Mouse (Mus musculus): ENCODE measurements around the gene Tph2. TPM values are rescaled to one million over a fixed set of nuclear protein-coding genes. Genes with fewer than 3 reads are reported as not detected.

The Tph2 gene
- total RNA-seq, 1 experiment from 2014 or later: not detected

DNA sequence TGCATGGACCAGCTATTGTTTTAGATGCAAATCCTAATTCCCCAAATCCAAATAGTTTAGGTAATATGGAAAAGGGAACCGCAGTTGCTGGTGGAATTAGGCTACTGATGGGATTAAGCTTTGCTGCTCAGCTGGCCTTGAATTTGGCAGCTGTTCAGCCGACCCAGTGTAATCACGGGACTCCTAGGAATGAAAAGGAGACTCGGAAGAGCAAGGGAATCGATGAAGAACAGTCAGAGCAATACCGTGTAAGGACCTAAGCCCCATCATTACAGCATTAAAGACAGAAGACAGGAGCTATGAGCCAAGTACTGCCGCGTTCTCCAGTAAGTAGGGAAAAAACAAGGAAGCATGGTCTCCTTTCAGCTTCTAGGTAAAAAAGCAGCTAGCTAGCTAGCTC is 134.6 kb downstream of the Tph2 start:
- no peak for ATAC-seq (ENCODE audit: extremely low read depth, insufficient number of reproducible peaks, low FRiP score, poor library complexity, severe bottlenecking)

DNA sequence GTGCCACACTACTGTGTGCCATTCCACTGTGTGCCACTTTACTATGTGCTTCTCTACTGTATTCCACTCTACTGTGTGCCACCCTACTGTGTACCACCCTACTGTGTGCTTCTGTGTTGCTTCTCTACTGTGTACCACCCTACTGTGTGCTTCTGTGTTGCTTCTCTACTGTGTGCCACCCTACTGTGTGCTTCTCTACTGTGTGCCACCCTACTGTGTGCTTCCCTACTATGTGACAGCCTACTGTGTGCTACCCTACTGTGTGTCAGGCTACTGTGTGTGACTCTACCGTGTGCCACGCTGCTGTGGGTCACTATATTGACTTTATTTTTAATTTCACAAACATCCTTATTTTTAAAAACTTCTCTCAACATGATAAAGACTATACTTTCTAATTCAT is 136.3 kb downstream of the Tph2 start:
- no peak for ATAC-seq (ENCODE audit: extremely low read depth, insufficient number of reproducible peaks, low FRiP score, poor library complexity, severe bottlenecking)

DNA sequence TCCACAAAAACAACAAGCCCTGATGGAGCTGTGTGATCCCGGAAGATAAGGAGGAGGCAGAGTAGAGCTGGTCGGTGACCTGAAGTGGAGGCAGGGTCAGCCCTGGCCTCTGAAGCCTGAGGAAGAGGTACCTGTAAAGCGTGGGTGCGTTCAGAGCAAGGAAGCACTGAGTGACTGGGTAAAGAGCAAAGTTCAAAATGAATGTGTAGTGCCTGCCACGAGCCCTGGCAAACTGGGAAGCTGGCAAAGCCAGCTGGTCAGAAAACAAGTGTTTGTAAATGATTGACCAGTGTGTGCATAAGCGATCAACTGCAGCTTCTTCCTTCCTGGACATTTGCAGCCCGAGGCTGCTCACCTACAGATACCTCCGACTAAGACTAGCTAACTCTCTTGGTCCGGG is 149.1 kb downstream of the Tph2 start:
- no peak for ATAC-seq (ENCODE audit: extremely low read depth, insufficient number of reproducible peaks, low FRiP score, poor library complexity, severe bottlenecking)

Other genes starting within 250 kb of the Tph2 start
- 113 and 149 TPM in 2 replicates for gene Tbc1d15, start 66.4 kb upstream of the Tph2 start, total RNA-seq (2017)
- 90.6 and 92.8 TPM in 2 replicates for gene Rab21, start 130.6 kb upstream of the Tph2 start, total RNA-seq (2017)
- 16.8 and 19.9 TPM in 2 replicates for gene Tmem19, start 177.5 kb upstream of the Tph2 start, total RNA-seq (2017)
- 8.1 and 8.7 TPM in 2 replicates for gene Thap2, start 199.4 kb upstream of the Tph2 start, total RNA-seq (2017)
- gene Zfc3h1, start 199.9 kb upstream of the Tph2 start, total RNA-seq (2017): 116 and 127 TPM in 2 replicates

Measured in neutrophil, adult 5-6 weeks (primary cell).